In genomic region chr2:130839874-130840661, GRCm38 (mm10) we compare ENCODE assay signal across 8 mouse cellular contexts.
A peak's percentile ranks its signal among the peaks of the same experiment; 100 is the strongest.
DNase-seq lines count a peak whose midpoint lies in the region; ATAC-seq lines count a peak whose summit lies in the region.

No protein-coding gene starts in this region.

- H3K9me3 ChIP-seq in embryonic facial prominence, embryonic 13.5 days, result no peaks in the 10 kb centered on the region
- H3K9me3 ChIP-seq in limb, embryonic 12.5 days, result no peaks in the 10 kb centered on the region
- no peaks in the 10 kb centered on the region for H3K9me3 ChIP-seq in midbrain, embryonic 14.5 days (ENCODE audit: control insufficient read depth, low read length)

- peak overlapping the region; percentile 84 for H3K4me2 ChIP-seq in embryonic facial prominence, embryonic 13.5 days
- peak overlapping the region; percentile 79 for H3K4me2 ChIP-seq in limb, embryonic 12.5 days
- peak overlapping the region; percentile 71 for H3K4me2 ChIP-seq in midbrain, embryonic 14.5 days (ENCODE audit: low read length)

- peak; percentile 86 for ATAC-seq in embryonic facial prominence, embryonic 13.5 days (ENCODE audit: insufficient number of reproducible peaks, insufficient read depth, low FRiP score, low TSS enrichment, low read depth)
- ATAC-seq in limb, embryonic 12.5 days (ENCODE audit: insufficient number of reproducible peaks, insufficient read depth, low FRiP score, low TSS enrichment, low read depth), result peak; percentile 87
- peak; percentile 82 for ATAC-seq in midbrain, embryonic 14.5 days (ENCODE audit: low FRiP score, low TSS enrichment)

- under 1% methylated on average over 73 of the region's 77 CpGs for WGBS in embryonic facial prominence, embryonic 13.5 days
- WGBS in limb, embryonic 12.5 days, result under 1% methylated on average over 75 of the region's 77 CpGs
- under 1% methylated on average over 75 of the region's 77 CpGs for WGBS in midbrain, embryonic 14.5 days

- 0 out of 2 replicates have a peak, but pooled peaks cover 6% of the 10 kb centered on the region for H3K36me3 ChIP-seq in embryonic facial prominence, embryonic 13.5 days
- H3K36me3 ChIP-seq in limb, embryonic 12.5 days, result peaks cover 15% of the 10 kb centered on the region
- no peaks in the 10 kb centered on the region for H3K36me3 ChIP-seq in midbrain, embryonic 14.5 days (ENCODE audit: control insufficient read depth, insufficient read depth, low read length)

- H3K4me1 ChIP-seq in embryonic facial prominence, embryonic 13.5 days, result peaks cover 25% of the 10 kb centered on the region
- peaks cover 18% of the 10 kb centered on the region; the same call in 1 of the 2 replicates for H3K4me1 ChIP-seq in limb, embryonic 12.5 days (replicated peaks)
- peaks cover 15% of the 10 kb centered on the region for H3K4me1 ChIP-seq in midbrain, embryonic 14.5 days (ENCODE audit: control insufficient read depth, insufficient read depth, low read length)

- peak; percentile 79 for DNase-seq in 3T3-L1 (ENCODE audit: low read depth, low spot score)
- peak; percentile 64 to 65 for DNase-seq in adrenal gland, postnatal 4 days (ENCODE audit: low spot score in 2 of 2)
- peak; percentile 68 for DNase-seq in heart, adult 8-10 months (ENCODE audit: low spot score)
- peak; percentile 61 to 75 for DNase-seq in kidney, adult 8-10 months
- DNase-seq in midbrain, embryonic 14.5 days, result peak; percentile 90
- peak; percentile 82 for DNase-seq in spleen, adult 12 weeks (ENCODE audit: low spot score)

- H3K9ac ChIP-seq in embryonic facial prominence, embryonic 13.5 days, result peak overlapping the region; percentile 90
- peak overlapping the region; percentile 93 for H3K9ac ChIP-seq in limb, embryonic 12.5 days (replicated peaks)
- peak overlapping the region; percentile 93 for H3K9ac ChIP-seq in midbrain, embryonic 14.5 days (replicated peaks; ENCODE audit: low read length)

- peak overlapping the region; percentile 89 for H3K4me3 ChIP-seq in embryonic facial prominence, embryonic 13.5 days
- peak overlapping the region; percentile 90 for H3K4me3 ChIP-seq in limb, embryonic 12.5 days (replicated peaks)
- H3K4me3 ChIP-seq in midbrain, embryonic 14.5 days (replicated peaks; ENCODE audit: low read depth, low read length), result peak overlapping the region; percentile 97

- H3K27me3 ChIP-seq in embryonic facial prominence, embryonic 13.5 days, result no peaks in the 10 kb centered on the region
- no peaks in the 10 kb centered on the region for H3K27me3 ChIP-seq in limb, embryonic 12.5 days
- H3K27me3 ChIP-seq in midbrain, embryonic 14.5 days (ENCODE audit: control insufficient read depth, insufficient read depth, low read length), result no peaks in the 10 kb centered on the region

- peak overlapping the region; percentile 99 for H3K27ac ChIP-seq in embryonic facial prominence, embryonic 13.5 days
- H3K27ac ChIP-seq in limb, embryonic 12.5 days, result peak overlapping the region; percentile 98
- peak overlapping the region; percentile 99 for H3K27ac ChIP-seq in midbrain, embryonic 14.5 days (replicated peaks; ENCODE audit: low read depth, low read length)

Comparison
In these comparisons a context has a peak if more than half of its experiments do, and no peak if none do; other contexts are left out.
1. Peak in every context shown above with its lines: DNase-seq, ATAC-seq, H3K4me3 ChIP-seq and H3K27ac ChIP-seq.